In the genomic region with DNA sequence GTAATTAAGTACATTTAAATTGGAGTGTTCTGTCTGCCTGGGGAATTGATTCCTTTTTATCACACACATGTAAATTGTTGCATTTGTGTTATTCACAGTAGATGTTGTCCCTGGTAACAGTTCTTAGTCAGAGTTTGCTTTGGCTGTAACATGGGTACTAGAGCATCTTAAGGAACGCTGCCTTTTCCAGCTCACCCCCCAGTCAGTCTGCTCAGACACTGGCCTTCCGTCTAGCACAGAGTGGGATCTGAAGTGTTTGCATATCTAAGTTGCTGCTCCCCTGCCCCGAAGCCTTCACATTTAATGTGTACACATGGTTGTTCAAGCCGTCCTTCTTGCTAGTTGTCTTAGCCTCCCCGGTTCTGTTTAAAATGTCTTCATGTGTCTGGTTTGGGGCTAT, we compare ENCODE assay signal across 28 mouse cellular contexts.
"Had no signal": no experiment of that assay in that cellular context is flagged by ENCODE, and none has a peak within 500 bp of the region (broad histone marks: within the 10 kb centered on the region; RNA-seq: fewer than 3 reads in every experiment).

No protein-coding gene starts in this region.

- H3K4me3 ChIP-seq: embryonic facial prominence, embryonic 10.5 days; embryonic facial prominence, embryonic 12.5 days; embryonic facial prominence, embryonic 13.5 days; embryonic facial prominence, embryonic 15.5 days; erythroblast, embryonic 14.5 days; forebrain, embryonic 10.5 days; forebrain, embryonic 12.5 days; forebrain, embryonic 13.5 days; forebrain, embryonic 15.5 days; gastrocnemius, adult 2 months had no signal

- H3K36me3 ChIP-seq: embryonic facial prominence, embryonic 12.5 days; embryonic facial prominence, embryonic 13.5 days; embryonic facial prominence, embryonic 15.5 days; forebrain, embryonic 15.5 days had no signal

- H3K4me1 ChIP-seq: embryonic facial prominence, embryonic 12.5 days; embryonic facial prominence, embryonic 13.5 days; embryonic facial prominence, embryonic 15.5 days had no signal

- ATAC-seq: forebrain, embryonic 13.5 days; forebrain, embryonic 14.5 days; forebrain, embryonic 15.5 days; forebrain, embryonic 16.5 days; forebrain, postnatal 0 days had no signal

- H3K4me2 ChIP-seq: embryonic facial prominence, embryonic 12.5 days; embryonic facial prominence, embryonic 13.5 days; embryonic facial prominence, embryonic 15.5 days; forebrain, embryonic 12.5 days; forebrain, embryonic 13.5 days; forebrain, embryonic 15.5 days had no signal

- DNase-seq: cerebellum, adult 2 months; cerebellum, adult 8-10 months; cerebellum, adult 9-10 months; cerebellum, adult 9-11 months; cerebellum, postnatal 10 days; cerebellum, postnatal 14 days; cerebellum, postnatal 25 days; cerebellum, postnatal 36 days; embryo, embryonic 11 days; forebrain, postnatal 0 days; gastrocnemius, adult 2 months; gastrocnemius, postnatal 10 days; gastrocnemius, postnatal 14 days; gastrocnemius, postnatal 25 days; gastrocnemius, postnatal 36 days; heart, adult 11 months; heart, adult 18-20 months had no signal

- H3K9ac ChIP-seq: embryonic facial prominence, embryonic 12.5 days; embryonic facial prominence, embryonic 13.5 days; embryonic facial prominence, embryonic 15.5 days; forebrain, embryonic 12.5 days; forebrain, embryonic 13.5 days; forebrain, embryonic 15.5 days; forebrain, postnatal 0 days had no signal

- H3K27ac ChIP-seq: embryonic facial prominence, embryonic 10.5 days; embryonic facial prominence, embryonic 12.5 days; embryonic facial prominence, embryonic 13.5 days; embryonic facial prominence, embryonic 15.5 days; forebrain, embryonic 10.5 days; forebrain, embryonic 12.5 days; forebrain, embryonic 13.5 days; forebrain, embryonic 15.5 days; gastrocnemius, adult 2 months had no signal

- H3K27me3 ChIP-seq: embryonic facial prominence, embryonic 12.5 days; embryonic facial prominence, embryonic 13.5 days; embryonic facial prominence, embryonic 15.5 days; forebrain, embryonic 12.5 days; forebrain, embryonic 13.5 days; forebrain, embryonic 15.5 days had no signal

- H3K9me3 ChIP-seq: embryonic facial prominence, embryonic 10.5 days; embryonic facial prominence, embryonic 12.5 days; embryonic facial prominence, embryonic 13.5 days; embryonic facial prominence, embryonic 15.5 days; forebrain, embryonic 10.5 days; forebrain, embryonic 12.5 days; forebrain, embryonic 13.5 days; forebrain, embryonic 15.5 days had no signal
